17 mouse cellular contexts compared by ENCODE assay signal in genomic region chr9:111220551-111221080, GRCm38 (mm10).
"Had no signal": no experiment of that assay in that cellular context is flagged by ENCODE, and none has a peak within 500 bp of the region (broad histone marks: within the 10 kb centered on the region; RNA-seq: fewer than 3 reads in every experiment).

No protein-coding gene starts in this region.

- H3K27me3 ChIP-seq: limb, embryonic 13.5 days; megakaryocyte, embryonic 14.5 days; midbrain, embryonic 15.5 days had no signal

- H3K9ac ChIP-seq: limb, embryonic 13.5 days; liver, embryonic 14.5 days; midbrain, embryonic 15.5 days had no signal

- H3K27ac ChIP-seq: kidney, postnatal 0 days; limb, embryonic 13.5 days; liver, embryonic 14.5 days; midbrain, embryonic 15.5 days; stomach, postnatal 0 days had no signal

- H3K4me2 ChIP-seq: limb, embryonic 13.5 days; midbrain, embryonic 11.5 days; midbrain, embryonic 15.5 days had no signal

- H3K4me3 ChIP-seq: limb, embryonic 13.5 days; megakaryocyte, embryonic 14.5 days; midbrain, embryonic 15.5 days had no signal

- H3K4me1 ChIP-seq: midbrain, embryonic 15.5 days had no signal

- DNase-seq: kidney, adult 11 months; kidney, adult 9 months; kidney, postnatal 36 days; layer of hippocampus, adult 9-11 months; left cerebral cortex, postnatal 4 days; lung, adult 18-20 months; lung, postnatal 36 days; right cerebral cortex, postnatal 4 days; thymus, postnatal 14 days had no signal

- ATAC-seq: lung, postnatal 0 days; midbrain, embryonic 15.5 days had no signal

- H3K9me3 ChIP-seq: limb, embryonic 13.5 days; megakaryocyte, embryonic 14.5 days; midbrain, embryonic 15.5 days had no signal
